Mouse (Mus musculus) cerebellum, adult 8-10 months (tissue): ENCODE measurements around the gene Otor.

Experiments used
- DNase-seq: peaks from one replicate; pipeline ENCODE4 v3.0.0; 2022

Otor gene

DNA sequence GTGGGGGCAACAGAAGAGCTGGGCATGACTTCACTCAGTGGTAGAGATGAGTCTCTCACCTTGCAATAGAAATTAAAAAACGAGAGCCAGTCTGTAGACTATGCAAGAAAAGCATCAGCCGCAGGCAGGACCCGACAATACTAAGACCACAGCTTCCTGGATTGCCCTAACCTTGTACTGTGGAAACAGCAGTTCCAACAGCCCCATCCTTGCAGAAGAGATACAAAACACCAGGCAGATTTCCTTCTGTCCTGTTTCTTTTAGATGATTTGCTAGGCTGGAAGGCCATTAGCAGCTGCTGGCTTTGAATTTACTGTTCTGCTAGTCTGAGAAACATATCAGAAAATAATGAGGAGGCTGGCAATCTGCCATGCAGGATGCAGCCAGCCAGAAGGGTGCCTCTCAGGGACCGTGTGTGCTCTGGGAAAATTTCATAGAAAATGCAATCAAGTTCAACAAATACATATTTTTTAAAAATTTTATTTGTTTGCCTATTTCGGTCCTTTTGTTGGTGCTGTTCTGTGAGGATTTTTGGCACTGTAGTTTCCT is 52.9 kb downstream of the Otor start:
- DNase-seq = peak; percentile 30
